Mouse (Mus musculus) neural tube, postnatal 0 days (tissue): ENCODE measurements around the gene Tmod2. TPM values are rescaled to one million over a fixed set of nuclear protein-coding genes. Genes with fewer than 3 reads are reported as not detected.

Source experiments
- polyA plus RNA-seq: library from polyadenylated mRNA; unstranded; fragments of >200 nt; fragmentation: Nextera tagmentation; extraction: Ambion mirVana; gene quantifications from 2 replicates; pipeline ENCODE4 v1.2.1, GENCODE M21; 2015

The Tmod2 gene
- 379 and 393 TPM in 2 replicates for polyA plus RNA-seq

GRCm38 (mm10) chr9:75610571-75611493 is at the start of gene Tmod2:
Tmod2 (minus strand) TSS chr9:75611325.

GRCm38 (mm10) chr9:75625556-75626307 is 14.6 kb upstream of the Tmod2 start, which contains the start of gene Lysmd2:
Lysmd2 (plus strand) TSS chr9:75625741.

GRCm38 (mm10) chr9:75559512-75560012 is 51.6 kb downstream of the Tmod2 start, which contains the start of gene Tmod3:
Tmod3 (minus strand) TSS chr9:75559657.

Other genes starting within 250 kb of the Tmod2 start
- gene Mapk6, start 201.3 kb downstream of the Tmod2 start, polyA plus RNA-seq, result 106 and 108 TPM in 2 replicates
- 36.0 and 36.6 TPM in 2 replicates for gene Leo1, start 169.8 kb downstream of the Tmod2 start, polyA plus RNA-seq
- gene Tmod3, start 51.7 kb downstream of the Tmod2 start, polyA plus RNA-seq, result 62.6 and 67.5 TPM in 2 replicates
- gene Lysmd2, start 14.4 kb upstream of the Tmod2 start, polyA plus RNA-seq, result 51.2 and 55.9 TPM in 2 replicates
- 117 and 119 TPM in 2 replicates for gene Scg3, start 72.7 kb upstream of the Tmod2 start, polyA plus RNA-seq
- 1.5 and 1.6 TPM in 2 replicates for gene Bmp5, start 164.0 kb upstream of the Tmod2 start, polyA plus RNA-seq